Mouse (Mus musculus): ENCODE data around the gene Rtn4rl2.

DNA sequence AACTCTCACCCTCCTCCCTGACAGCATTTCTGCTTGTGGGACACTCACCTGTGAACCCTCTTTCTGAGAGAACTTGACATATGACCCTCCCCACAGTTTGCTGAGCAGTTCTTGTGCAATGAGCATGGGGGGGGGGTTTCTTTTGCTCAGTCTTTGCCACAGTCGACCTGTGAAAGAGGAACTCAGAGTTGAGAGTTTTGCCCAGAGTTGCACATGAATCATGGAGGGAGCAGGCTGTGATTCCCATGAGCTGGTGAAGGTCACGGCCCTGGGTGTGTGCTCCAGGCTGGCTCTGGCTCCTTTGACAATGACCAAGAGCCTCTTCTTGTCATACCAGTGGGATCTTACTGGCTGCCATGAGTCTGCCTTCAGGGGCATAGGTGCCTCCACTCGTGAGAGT, 24.3 kb downstream of the Rtn4rl2 start:
- TF ChIP-seq MAFK (IDR thresholded peaks at IDR 0.05; ENCODE audit: insufficient read depth, low read depth, low read length) (no peak), CHD2 (IDR thresholded peaks at IDR 0.05; ENCODE audit: low read depth, low read length) (no peak), ZNF384 (IDR thresholded peaks at IDR 0.05; ENCODE audit: low read depth, low read length) (no peak), HCFC1 (IDR thresholded peaks at IDR 0.05; ENCODE audit: borderline replicate concordance, insufficient read depth, low read length) (no peak), ZC3H11A (IDR thresholded peaks at IDR 0.05; ENCODE audit: borderline replicate concordance, low read depth, low read length) (no peak)
